Mouse (Mus musculus) intestine, postnatal 0 days (tissue): Measurements from ENCODE around the gene Fam136a. TPM values are rescaled to one million over a fixed set of nuclear protein-coding genes. Genes with fewer than 3 reads are reported as not detected.

Source experiments
- ATAC-seq: fragments of 200-750 bp; cut with Nextera tagmentation; 2 replicates; pipeline ENCODE4 v1.8.0; 2017; ENCODE audit warnings: mild to moderate bottlenecking, moderate TSS enrichment, moderate library complexity
- H3K27ac ChIP-seq: fragments of 300-500 bp; sonication (generic); 2 replicates; pipeline ENCODE4 v1.5.1; 2014; ENCODE audit warnings: mild to moderate bottlenecking, low read depth, low read length, moderate library complexity
- H3K27me3 ChIP-seq: fragments of 300-500 bp; sonication (generic); replicated peaks from 2 replicates; pipeline ENCODE4 v1.6.1; 2014; ENCODE audit warnings: low read length, mixed read lengths; ENCODE audit not compliant: control insufficient read depth, insufficient read depth
- H3K36me3 ChIP-seq: fragments of 300-500 bp; sonication (generic); 2 replicates; pipeline ENCODE4 v1.6.1; 2014; ENCODE audit warnings: mild to moderate bottlenecking, moderate library complexity; ENCODE audit not compliant: control insufficient read depth, insufficient read depth
- H3K4me1 ChIP-seq: fragments of 300-500 bp; sonication (generic); replicated peaks from 2 replicates; pipeline ENCODE4 v1.6.1; 2014; ENCODE audit warnings: antibody characterized with exemption, low read length, mixed read lengths; ENCODE audit not compliant: control insufficient read depth, insufficient read depth
- H3K4me2 ChIP-seq: fragments of 300-500 bp; sonication (generic); replicated peaks from 2 replicates; pipeline ENCODE4 v1.6.1; 2014; ENCODE audit warnings: low read depth, mild to moderate bottlenecking, moderate library complexity
- H3K4me3 ChIP-seq: fragments of 300-500 bp; sonication (generic); 2 replicates; pipeline ENCODE4 v1.5.1; 2014; ENCODE audit warnings: low read depth, low read length
- H3K9ac ChIP-seq: fragments of 300-500 bp; sonication (generic); 2 replicates; pipeline ENCODE4 v1.6.1; 2014; ENCODE audit warnings: mild to moderate bottlenecking, low read depth, low read length
- H3K9me3 ChIP-seq: fragments of 300-500 bp; sonication (generic); 2 replicates; pipeline ENCODE4 v1.6.1; 2016; ENCODE audit warnings: mixed run types; ENCODE audit not compliant: control insufficient read depth
- CTCF ChIP-seq: sonication (generic); IDR thresholded peaks from 2 replicates; pipeline ENCODE4 v1.5.1; 2016; ENCODE audit warnings: low read depth, mild to moderate bottlenecking, control low read depth, antibody characterized with exemption, moderate library complexity
- WGBS: fragments of 180-500 bp; shearing (Covaris S2); extraction: QIAGEN DNeasy Blood & Tissue Kit; methylation state at CpG from one replicate; pipeline ENCODE4 v1.1.7; 2014; 5-methylcytosine and 5-hydroxymethylcytosine counted together
- polyA plus RNA-seq: library from polyadenylated mRNA; unstranded; fragments of >200 nt; fragmentation: Nextera tagmentation; extraction: Ambion mirVana; gene quantifications from 2 replicates; pipeline ENCODE4 v1.2.1, GENCODE M21; 2015

Fam136a gene
- polyA plus RNA-seq, 1 experiment from 2014 or later, result 65.8 TPM

DNA sequence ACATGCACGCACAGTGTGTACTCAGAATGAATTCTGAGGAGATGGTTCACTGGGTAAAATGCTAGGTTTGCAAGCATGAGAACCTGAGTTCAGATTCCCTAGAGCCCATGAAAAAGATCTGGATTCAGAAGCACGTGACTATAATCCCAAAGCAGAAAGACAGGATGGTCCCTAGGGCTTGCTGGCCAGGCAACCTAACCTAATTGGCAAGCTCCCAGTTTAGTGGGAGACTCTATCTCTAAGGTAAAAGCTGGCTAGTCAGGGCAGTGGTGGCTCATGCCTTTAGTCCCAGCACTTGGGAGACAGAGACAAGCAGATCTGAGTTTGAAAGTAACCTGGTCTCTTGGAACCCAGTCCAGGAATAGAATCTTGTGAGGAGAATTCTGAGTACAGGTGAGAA lies 33.5 kb downstream of the Fam136a start:
- Histone ChIP-seq H3K4me1 (0 out of 2 replicates have a peak, but pooled peaks cover 10% of the 10 kb centered on the region), H3K9ac (no peak overlapping the region), H3K4me2 (no peak overlapping the region), H3K4me3 (no peak overlapping the region), H3K36me3 (no peaks in the 10 kb centered on the region), H3K27ac (no peak overlapping the region), H3K27me3 (no peaks in the 10 kb centered on the region), H3K9me3 (no peaks in the 10 kb centered on the region)
- WGBS, result 89% methylated on average over 2 of the region's 2 CpGs
- TF ChIP-seq CTCF, result no peak
- ATAC-seq, result no peak

- no peak overlapping the region for H3K9ac ChIP-seq
- TF ChIP-seq CTCF, result no peak
- no peak for ATAC-seq
- H3K27me3 ChIP-seq, result no peaks in the 10 kb centered on the region
- H3K4me3 ChIP-seq, result no peak overlapping the region
- H3K4me2 ChIP-seq, result no peak overlapping the region
- no peaks in the 10 kb centered on the region for H3K9me3 ChIP-seq
- 41% methylated on average over 2 of the region's 2 CpGs for WGBS
- H3K4me1 ChIP-seq, result 0 out of 2 replicates have a peak, but pooled peaks cover 10% of the 10 kb centered on the region
- no peaks in the 10 kb centered on the region for H3K36me3 ChIP-seq
- no peak overlapping the region for H3K27ac ChIP-seq
Observed at GRCm38 (mm10) chr6:86399995-86400394, 34.5 kb downstream of the Fam136a start.

GRCm38 (mm10) chr6:86400972-86401371 lies 35.5 kb downstream of the Fam136a start:
- H3K4me2 ChIP-seq, result peak overlapping the region; percentile 55
- H3K9ac ChIP-seq, result no peak overlapping the region
- ATAC-seq, result peak; percentile 31; the same call in 1 of the 2 replicates
- 5% methylated on average over 9 of the region's 9 CpGs for WGBS
- H3K4me1 ChIP-seq, result 0 out of 2 replicates have a peak, but pooled peaks cover 5% of the 10 kb centered on the region
- peak overlapping the region; percentile 22; the same call in 1 of the 2 replicates for H3K4me3 ChIP-seq
- no peak overlapping the region for H3K27ac ChIP-seq
- no peaks in the 10 kb centered on the region for H3K27me3 ChIP-seq
- peak; percentile 85 for TF ChIP-seq CTCF
- H3K9me3 ChIP-seq, result no peaks in the 10 kb centered on the region
- no peaks in the 10 kb centered on the region for H3K36me3 ChIP-seq

GRCm38 (mm10) chr6:86402681-86403607 lies 37.5 kb downstream of the Fam136a start:
- no peak overlapping the region for H3K27ac ChIP-seq
- peak overlapping the region; percentile 93 for H3K4me3 ChIP-seq
- H3K27me3 ChIP-seq, result no peaks in the 10 kb centered on the region
- WGBS, result 39% methylated on average over 12 of the region's 12 CpGs
- H3K9me3 ChIP-seq, result no peaks in the 10 kb centered on the region
- 0 out of 2 replicates have a peak, but pooled peaks cover 3% of the 10 kb centered on the region for H3K4me1 ChIP-seq
- H3K4me2 ChIP-seq, result peak overlapping the region; percentile 69
- ATAC-seq, result no peak
- H3K9ac ChIP-seq, result no peak overlapping the region
- TF ChIP-seq CTCF, result no peak
- no peaks in the 10 kb centered on the region for H3K36me3 ChIP-seq

DNA sequence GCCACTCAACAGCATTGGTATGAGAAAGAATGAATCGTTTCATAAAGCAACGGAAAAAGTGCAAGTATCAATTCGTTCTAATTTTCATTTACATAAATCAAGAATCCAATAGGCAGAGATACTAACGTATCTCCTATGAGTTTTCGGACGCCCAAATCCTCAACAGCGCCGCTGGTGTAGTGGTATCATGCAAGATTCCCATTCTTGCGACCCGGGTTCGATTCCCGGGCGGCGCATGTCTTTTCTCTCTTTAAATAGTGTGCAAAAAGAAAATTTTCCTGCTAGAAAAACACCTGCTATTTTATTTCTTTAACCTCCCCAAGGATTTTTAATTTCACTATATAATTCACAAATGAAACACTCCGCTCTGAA lies 38.3 kb downstream of the Fam136a start:
- Histone ChIP-seq H3K4me2 (peak overlapping the region; percentile 69), H3K9me3 (no peaks in the 10 kb centered on the region), H3K27me3 (no peaks in the 10 kb centered on the region), H3K36me3 (no peaks in the 10 kb centered on the region), H3K27ac (peak overlapping the region; percentile 99), H3K4me3 (peak overlapping the region; percentile 93), H3K9ac (peak overlapping the region; percentile 95; the same call in 1 of the 2 replicates), H3K4me1 (0 out of 2 replicates have a peak, but pooled peaks cover 3% of the 10 kb centered on the region)
- peak; percentile 64 for ATAC-seq
- TF ChIP-seq CTCF, result peak; percentile 1; the same call in 1 of the 2 replicates
- 1% methylated on average over 15 of the region's 15 CpGs for WGBS

DNA sequence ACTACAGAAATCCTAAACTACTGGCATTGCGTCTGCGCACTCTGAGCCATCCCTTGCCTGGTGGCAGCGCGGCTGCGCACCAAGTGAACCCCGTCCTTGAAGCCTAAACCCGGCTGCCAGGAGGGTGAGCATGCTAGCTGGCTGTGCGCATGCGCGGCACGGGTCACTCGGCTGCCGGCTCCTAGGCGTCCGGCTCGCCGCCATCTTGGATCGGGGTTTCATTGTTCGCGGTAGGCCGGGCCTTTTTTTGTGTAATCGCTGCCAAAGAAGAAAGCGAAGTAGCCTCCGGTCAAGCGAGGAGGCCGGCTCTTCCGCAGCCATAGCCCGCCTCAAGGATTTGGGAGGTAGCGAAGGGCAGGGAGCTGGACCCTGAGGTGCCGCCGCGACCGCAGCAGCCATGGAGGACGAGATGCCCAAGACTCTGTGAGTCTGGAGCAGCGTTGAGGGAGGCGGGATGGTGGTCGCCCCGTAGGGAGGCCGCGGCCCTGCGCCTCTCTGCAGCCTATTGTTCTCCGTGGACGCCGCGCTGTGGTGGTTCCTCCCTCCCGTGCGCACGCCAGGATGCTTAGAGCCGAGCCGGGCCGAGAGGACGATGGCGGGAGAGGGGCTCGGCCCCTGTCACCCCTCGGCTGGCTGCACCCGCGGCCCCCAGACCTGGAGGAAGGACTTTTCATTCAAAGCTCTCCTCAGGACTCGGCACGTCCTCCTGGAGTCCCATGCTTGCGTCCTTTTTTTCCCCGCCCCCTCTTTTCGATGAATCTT lies 38.8 kb downstream of the Fam136a start, which contains the start of gene Tia1:
Tia1 (plus strand) TSS at position 120 of the 762 bp plus-strand sequence.
- Histone ChIP-seq H3K36me3 (no peaks in the 10 kb centered on the region), H3K27ac (peak within 1 kb of the TSS; percentile 99), H3K9me3 (no peaks in the 10 kb centered on the region), H3K27me3 (no peaks in the 10 kb centered on the region), H3K9ac (peak within 1 kb of the TSS; percentile 95), H3K4me3 (peak within 1 kb of the TSS; percentile 93), H3K4me2 (peak within 1 kb of the TSS; percentile 69), H3K4me1 (0 out of 2 replicates have a peak, but pooled peaks cover 3% of the 10 kb centered on the region)
- ATAC-seq, result peak; percentile 94
- under 1% methylated on average over 62 of the region's 62 CpGs for WGBS
- no peak for TF ChIP-seq CTCF
